Mouse (Mus musculus) lung, postnatal 10 days (tissue): Measurements from ENCODE around the gene Zcchc4.
A peak's percentile ranks its signal among the peaks of the same experiment; 100 is the strongest.

Experiments
- DNase-seq: peaks from one replicate; pipeline ENCODE4 v3.0.0; 2021

Zcchc4 gene

GRCm38 (mm10) chr5:52799274-52799985 is 24.2 kb downstream of the Zcchc4 start:
- DNase-seq: no peak

DNA sequence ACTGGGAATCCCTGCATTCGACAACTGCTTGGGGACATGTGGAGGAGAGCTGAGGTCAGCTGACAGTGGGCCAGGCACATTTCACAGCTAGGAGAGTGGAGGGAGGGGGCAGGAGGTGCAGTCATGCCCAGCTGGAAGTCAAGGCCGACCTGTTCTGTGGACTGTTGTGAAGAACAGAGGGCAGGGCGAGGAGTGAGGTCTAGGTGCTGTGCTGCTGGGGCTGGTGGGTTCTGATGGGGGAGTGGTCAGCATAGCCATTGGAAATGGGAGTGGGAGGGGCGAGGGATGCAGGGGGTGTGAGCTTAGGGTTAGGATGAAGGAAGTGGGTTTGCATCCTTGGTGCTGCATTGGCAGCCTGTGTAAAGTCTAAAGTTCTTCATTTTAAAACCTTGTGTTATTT is 30.6 kb downstream of the Zcchc4 start:
- no peak for DNase-seq

- no peak for DNase-seq
These were observed 31.1 kb downstream of the Zcchc4 start for GRCm38 (mm10) chr5:52806349-52806748.

DNA sequence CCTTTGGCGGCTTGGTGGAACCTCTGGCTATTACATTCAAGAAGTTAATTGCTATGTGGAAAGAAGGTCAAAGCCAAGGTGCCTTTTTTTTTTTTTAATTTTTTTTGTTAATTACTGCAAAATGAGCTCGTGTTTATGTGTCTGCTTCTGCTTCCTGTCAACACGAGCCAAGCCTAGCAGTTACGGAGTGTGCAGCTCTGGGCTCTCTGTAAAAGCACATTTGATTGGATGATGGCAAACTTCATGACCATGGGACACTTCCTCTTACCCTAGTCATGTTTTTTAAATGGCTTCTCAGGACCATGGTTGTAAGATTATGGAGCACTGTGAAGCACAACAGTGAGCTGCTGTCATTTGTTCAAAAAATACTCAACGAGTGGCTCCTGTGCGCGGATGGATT is 31.8 kb downstream of the Zcchc4 start:
- no peak for DNase-seq

GRCm38 (mm10) chr5:52810446-52810845 is 35.2 kb downstream of the Zcchc4 start:
- no peak for DNase-seq

GRCm38 (mm10) chr5:52811056-52811455 is 35.8 kb downstream of the Zcchc4 start:
- DNase-seq: no peak

DNA sequence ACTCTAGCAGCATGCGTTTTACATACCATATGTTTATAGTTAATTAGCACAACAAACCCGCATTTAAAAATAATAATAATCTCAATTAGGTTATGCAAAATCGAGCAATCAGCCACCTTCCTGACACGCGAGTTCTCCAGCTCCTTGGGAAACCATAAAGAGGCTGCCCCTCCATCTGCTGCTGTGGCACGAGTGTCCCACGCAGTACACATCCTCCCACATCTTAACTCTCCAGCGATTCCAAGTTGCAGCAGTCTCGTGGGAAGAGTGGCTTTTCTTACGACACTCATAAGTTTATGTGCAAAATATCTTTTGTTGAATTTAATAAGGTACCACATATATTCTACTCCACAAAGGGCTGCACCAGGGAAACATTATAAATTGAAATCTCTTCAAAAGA is 37.2 kb downstream of the Zcchc4 start:
- DNase-seq: no peak

GRCm38 (mm10) chr5:52813312-52813711 is 38.1 kb downstream of the Zcchc4 start:
- DNase-seq: no peak

DNA sequence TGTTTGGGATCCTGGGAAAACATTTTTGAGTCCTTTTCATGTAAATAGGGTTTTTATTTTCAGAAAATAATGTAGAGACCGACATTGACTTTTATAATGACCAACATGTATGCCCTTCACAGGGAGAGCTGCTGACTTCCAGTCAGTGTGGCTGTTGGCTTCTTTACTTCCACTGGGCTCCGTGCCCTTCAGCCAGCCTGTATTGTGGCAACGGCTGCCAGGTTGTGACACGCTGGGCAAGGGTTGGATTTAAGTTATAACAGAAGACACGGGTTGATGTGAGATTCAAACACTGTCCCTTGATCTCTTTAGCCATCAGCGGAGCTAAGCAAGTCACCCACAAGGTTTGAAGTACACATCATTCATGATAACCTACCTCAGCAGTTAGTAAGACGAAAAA is 43.5 kb downstream of the Zcchc4 start:
- DNase-seq: no peak

- DNase-seq: peak; percentile 77
These were observed 46.5 kb downstream of the Zcchc4 start for GRCm38 (mm10) chr5:52821691-52822090.

DNA sequence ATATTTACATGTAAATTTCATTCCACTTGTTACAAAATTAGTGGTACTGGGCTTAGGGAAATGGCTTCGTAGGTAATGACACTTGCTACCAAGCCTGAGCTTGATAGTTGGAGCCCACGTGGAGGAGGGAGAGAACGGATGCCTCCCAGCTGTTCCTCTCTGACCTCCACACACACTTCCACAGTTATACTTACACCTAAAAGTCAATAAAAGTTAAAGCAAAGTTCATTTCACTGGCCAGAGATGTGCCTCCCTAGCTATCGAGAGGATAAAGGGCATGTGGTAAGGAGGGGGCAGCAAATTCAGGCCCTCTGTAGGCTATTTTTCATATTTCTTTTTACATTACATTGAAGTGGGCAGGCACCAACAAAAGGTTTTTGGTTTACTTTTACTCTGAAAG is 52.7 kb downstream of the Zcchc4 start:
- DNase-seq: no peak

- peak; percentile 66 for DNase-seq
These were observed 57.8 kb downstream of the Zcchc4 start for GRCm38 (mm10) chr5:52833005-52833404.

GRCm38 (mm10) chr5:52833761-52834274 is 58.6 kb downstream of the Zcchc4 start, which contains the start of gene Anapc4:
Gene Anapc4 (plus strand): TSS chr5:52834012.
- DNase-seq: peak; percentile 100

DNA sequence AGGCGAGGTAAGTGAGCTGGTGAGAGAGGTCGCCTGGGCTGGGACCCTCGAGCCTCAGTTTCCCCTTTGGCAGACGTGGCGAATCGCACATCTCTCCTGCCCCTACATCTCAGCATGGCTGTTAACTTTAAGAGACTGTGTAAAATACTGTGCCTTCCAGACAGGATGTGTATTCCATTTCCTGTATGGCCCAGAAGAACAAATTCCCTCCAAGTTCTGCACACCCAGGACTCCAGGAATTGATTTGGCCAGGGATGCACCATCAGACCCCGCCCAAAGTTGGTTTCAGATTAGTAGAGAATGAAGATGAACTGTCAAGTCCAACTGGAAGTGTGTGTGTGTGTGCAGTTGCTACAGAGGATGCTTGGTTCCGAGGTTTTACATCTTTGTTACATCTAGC is 59.2 kb downstream of the Zcchc4 start:
- peak; percentile 54 for DNase-seq

- DNase-seq: no peak
These were observed 69.1 kb downstream of the Zcchc4 start for GRCm38 (mm10) chr5:52844319-52844718.

DNA sequence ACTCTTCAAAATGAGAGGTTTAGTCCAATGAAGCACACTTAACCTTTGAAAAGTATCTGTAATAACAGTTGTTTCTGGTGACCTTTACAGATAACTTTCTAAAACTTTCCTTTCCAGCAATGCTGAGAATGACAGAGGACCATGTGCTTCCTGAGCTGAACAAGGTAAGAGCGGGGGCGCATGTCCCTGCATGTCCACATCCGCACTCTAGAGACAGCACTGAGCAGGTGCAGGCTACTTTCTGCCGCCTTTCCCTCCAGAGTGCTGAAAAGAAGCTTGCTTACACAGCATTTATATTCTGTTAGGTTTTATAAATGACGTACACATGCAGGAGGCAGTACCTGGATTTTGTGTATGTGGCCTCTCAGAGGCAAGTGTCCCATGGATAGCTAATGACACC is 80.5 kb downstream of the Zcchc4 start:
- no peak for DNase-seq

- DNase-seq: no peak
These were observed 89.2 kb downstream of the Zcchc4 start for GRCm38 (mm10) chr5:52864446-52864845.

DNA sequence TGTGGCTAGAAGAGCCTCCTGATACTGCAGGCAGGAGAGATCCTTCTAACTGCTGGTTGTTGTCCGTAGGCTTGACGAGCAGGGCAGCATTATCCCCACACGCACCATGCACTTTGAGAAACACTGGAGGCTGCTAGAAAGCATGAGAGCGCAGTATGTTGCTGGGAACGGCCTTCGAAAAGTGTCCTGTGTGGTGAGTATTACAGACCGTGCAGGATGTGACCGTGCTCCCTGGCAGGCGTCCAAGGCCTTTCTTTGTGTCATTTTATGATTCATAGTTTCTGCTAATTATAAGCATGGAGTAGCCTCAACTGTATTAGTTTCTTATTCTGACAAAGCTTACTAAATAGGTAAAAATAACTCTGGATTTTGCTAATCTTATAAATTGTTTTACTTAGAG is 90.6 kb downstream of the Zcchc4 start:
- DNase-seq: peak; percentile 79

- no peak for DNase-seq
These were observed 91.3 kb downstream of the Zcchc4 start for GRCm38 (mm10) chr5:52866361-52867155.

DNA sequence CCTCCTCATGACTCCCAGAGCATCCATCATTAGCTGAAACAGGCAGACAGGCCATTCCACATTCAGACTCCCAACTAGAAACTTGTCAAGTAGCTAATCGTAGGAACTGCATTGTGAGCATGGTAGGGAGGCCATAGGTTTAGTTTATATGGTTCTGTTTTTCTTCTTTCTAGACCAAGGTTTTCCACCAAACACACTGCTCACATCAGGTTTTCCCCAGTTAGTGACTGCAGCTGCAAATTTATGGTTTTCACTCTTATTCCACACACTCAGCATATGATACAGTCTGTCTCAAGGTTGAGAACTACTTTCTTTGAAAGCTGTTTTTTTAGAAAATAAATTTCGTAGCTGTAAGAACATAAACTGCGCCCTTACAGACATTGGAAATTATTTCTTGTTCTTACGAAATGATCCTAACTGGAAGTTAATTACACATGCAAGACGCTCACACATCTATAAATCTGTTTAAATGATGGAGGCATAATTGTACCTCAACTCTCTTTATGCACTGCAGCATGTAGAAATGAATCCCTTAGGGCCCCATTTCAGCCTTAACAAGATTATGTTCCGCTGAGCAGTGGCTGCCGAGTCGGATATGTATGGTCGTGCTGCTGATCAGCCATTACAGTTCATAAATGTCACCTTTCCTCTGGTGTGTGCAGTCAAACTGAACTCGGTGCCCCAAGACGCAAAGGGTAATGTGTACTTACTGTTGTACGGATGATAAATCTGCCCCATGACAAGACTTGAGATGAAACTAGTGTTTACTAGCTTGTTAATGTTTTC is 93.9 kb downstream of the Zcchc4 start:
- DNase-seq: no peak

DNA sequence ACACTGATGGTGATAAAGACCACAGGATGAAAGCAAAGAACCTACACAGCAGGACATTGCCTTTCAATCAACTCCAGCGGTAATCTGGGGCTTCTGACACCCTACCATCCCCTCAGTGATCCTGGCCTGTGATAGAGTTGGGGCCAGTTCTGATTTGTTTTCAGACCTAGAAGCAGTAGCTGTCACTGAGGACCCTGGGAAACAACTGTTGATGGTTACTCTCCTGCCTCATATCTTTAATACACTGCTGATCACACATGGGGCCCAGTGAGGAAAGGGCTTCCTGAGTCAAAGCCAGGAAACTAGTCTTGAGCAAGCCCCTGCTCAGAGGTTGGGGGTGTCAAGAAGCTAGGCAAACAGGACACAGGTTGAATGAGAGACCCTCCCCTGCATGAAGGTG is 96.3 kb downstream of the Zcchc4 start:
- DNase-seq: no peak

DNA sequence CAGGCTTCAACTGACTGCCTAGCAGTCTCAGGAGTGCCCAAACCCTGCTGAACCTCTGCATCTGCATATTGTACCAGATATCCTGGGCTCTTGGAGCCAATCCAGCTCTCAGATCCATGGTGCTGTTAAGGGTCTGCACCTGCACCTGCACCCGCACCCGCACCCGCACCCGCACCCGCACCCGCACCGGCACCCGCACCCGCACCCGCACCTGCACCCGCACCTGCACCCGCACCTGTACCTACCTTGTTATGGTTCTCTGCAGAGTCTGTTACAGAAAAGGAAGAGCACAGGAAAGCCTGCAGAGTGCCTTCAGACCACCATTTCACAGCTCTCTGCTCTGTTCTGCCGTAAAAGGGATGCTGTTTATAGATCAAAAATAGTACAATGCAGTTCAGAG is 96.8 kb downstream of the Zcchc4 start:
- DNase-seq: no peak
